27 mouse cellular contexts compared by ENCODE assay signal in the genomic region with DNA sequence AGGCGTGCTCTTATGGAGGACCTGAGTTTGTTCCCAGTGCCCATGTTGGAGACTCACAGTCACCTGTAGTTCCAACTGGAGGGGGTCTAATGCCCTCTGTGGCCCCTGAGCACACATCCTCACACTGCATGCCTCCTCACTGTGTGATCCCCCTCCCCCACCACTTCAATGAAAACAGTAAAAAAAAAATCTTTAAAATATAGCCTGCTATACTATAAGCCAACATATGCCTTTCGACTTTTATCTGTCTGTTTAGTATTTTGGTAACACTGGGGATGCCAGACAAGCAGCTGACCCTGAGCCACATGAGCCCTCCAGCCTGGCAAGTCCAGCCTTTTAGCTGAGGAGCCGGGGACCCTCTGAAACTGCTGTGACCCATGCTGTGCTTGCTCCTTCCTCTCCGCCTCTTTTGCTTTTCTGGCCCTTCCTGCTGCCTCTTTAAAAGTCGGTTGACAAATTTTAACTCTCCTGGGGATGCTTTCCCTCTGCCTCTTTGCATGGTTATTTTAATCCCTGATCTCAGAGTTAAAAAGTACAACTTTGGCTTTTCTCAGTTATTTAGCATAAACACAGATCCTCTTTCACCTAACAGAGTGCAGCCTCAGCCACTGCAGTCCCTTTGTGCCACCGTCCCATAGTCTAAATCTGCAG. TPM values are rescaled to one million over a fixed set of nuclear protein-coding genes. Genes with fewer than 3 reads are reported as not detected.
"Had no signal": no experiment of that assay in that cellular context is flagged by ENCODE, and none has a peak within 500 bp of the region (broad histone marks: within the 10 kb centered on the region; RNA-seq: fewer than 3 reads in every experiment).

No protein-coding gene starts in this region.

- H3K36me3 ChIP-seq: embryonic facial prominence, embryonic 10.5 days; embryonic facial prominence, embryonic 12.5 days; embryonic facial prominence, embryonic 13.5 days; embryonic facial prominence, embryonic 15.5 days; forebrain, embryonic 10.5 days; forebrain, embryonic 12.5 days; forebrain, embryonic 15.5 days had no signal

- H3K4me3 ChIP-seq: embryonic facial prominence, embryonic 10.5 days; embryonic facial prominence, embryonic 12.5 days; embryonic facial prominence, embryonic 13.5 days; embryonic facial prominence, embryonic 15.5 days; erythroblast, embryonic 14.5 days; forebrain, embryonic 10.5 days; forebrain, embryonic 12.5 days; forebrain, embryonic 13.5 days; forebrain, embryonic 15.5 days; gastrocnemius, adult 2 months had no signal

- DNase-seq: cerebellum, adult 8-10 months; cerebellum, adult 9-10 months; cerebellum, adult 9-11 months; cerebellum, postnatal 10 days; cerebellum, postnatal 14 days; cerebellum, postnatal 25 days; cerebellum, postnatal 36 days; embryo, embryonic 11 days; forebrain, postnatal 0 days; gastrocnemius, adult 2 months; gastrocnemius, postnatal 10 days; gastrocnemius, postnatal 14 days; gastrocnemius, postnatal 25 days; gastrocnemius, postnatal 36 days; heart, adult 18-20 months had no signal

- H3K4me2 ChIP-seq: embryonic facial prominence, embryonic 12.5 days; embryonic facial prominence, embryonic 13.5 days; embryonic facial prominence, embryonic 15.5 days; forebrain, embryonic 12.5 days; forebrain, embryonic 13.5 days; forebrain, embryonic 15.5 days had no signal

- H3K4me1 ChIP-seq: embryonic facial prominence, embryonic 12.5 days; embryonic facial prominence, embryonic 13.5 days; embryonic facial prominence, embryonic 15.5 days; forebrain, embryonic 12.5 days; forebrain, embryonic 13.5 days had no signal

- H3K27me3 ChIP-seq: embryonic facial prominence, embryonic 12.5 days; forebrain, embryonic 15.5 days had no signal

- H3K9me3 ChIP-seq: embryonic facial prominence, embryonic 13.5 days; embryonic facial prominence, embryonic 15.5 days; forebrain, embryonic 12.5 days; forebrain, embryonic 13.5 days; forebrain, embryonic 15.5 days had no signal

- H3K27ac ChIP-seq: embryonic facial prominence, embryonic 10.5 days; embryonic facial prominence, embryonic 12.5 days; embryonic facial prominence, embryonic 13.5 days; embryonic facial prominence, embryonic 15.5 days; forebrain, embryonic 10.5 days; forebrain, embryonic 12.5 days; forebrain, embryonic 13.5 days; forebrain, embryonic 15.5 days; gastrocnemius, adult 2 months had no signal

- H3K9ac ChIP-seq: embryonic facial prominence, embryonic 12.5 days; embryonic facial prominence, embryonic 13.5 days; embryonic facial prominence, embryonic 15.5 days; forebrain, embryonic 12.5 days; forebrain, embryonic 13.5 days; forebrain, embryonic 15.5 days; forebrain, postnatal 0 days had no signal

RNA-seq across cellular contexts. Expression of gene Cfap46, which starts 18.2 kb away (rescaled TPM):
- total RNA-seq: common myeloid progenitor, adult 5-6 weeks; gastrocnemius, adult 18-20 months; granulocyte monocyte progenitor cell, adult 5-6 weeks had no signal
- polyA plus RNA-seq: erythroblast, embryonic 14.5 days had no signal
